Mouse (Mus musculus) megakaryocyte, adult 5-6 weeks (primary cell): ENCODE measurements around the gene Exosc8. TPM values are rescaled to one million over a fixed set of nuclear protein-coding genes. Genes with fewer than 3 reads are reported as not detected.
"Not testable (repeated sequence)": the region's sequence is repeated elsewhere in the genome, so short reads cannot be mapped to it uniquely, and the experiment has no call there.

ENCODE experiments used
- ATAC-seq: 2 replicates; pipeline ENCODE4 v1.8.0; 2016; ENCODE audit warnings: mild to moderate bottlenecking, inconsistent platforms; ENCODE audit not compliant: poor library complexity, severe bottlenecking
- total RNA-seq, 2 experiments: library from RNA; stranded (forward) in 1 of 2; stranded (reverse) in 1 of 2; fragments of 153-499, 151-499 nt in 1 of 2; fragments of 221-1000, 200-1000 nt in 1 of 2; gene quantifications; 2 replicates each; pipeline versions ENCODE4 v1.2.3 to v1.2.4; 2015 to 2017

Exosc8 gene
- total RNA-seq, 2 experiments from 2014 or later: 124 to 153 TPM

GRCm38 (mm10) chr3:54736101-54736927 is 1.1 kb upstream of the Exosc8 start:
- no peak for ATAC-seq

GRCm38 (mm10) chr3:54734411-54735246 is 564 bp downstream of the Exosc8 start:
- peak; percentile 78 for ATAC-seq

- no peak for ATAC-seq
These were observed 2.8 kb downstream of the Exosc8 start for GRCm38 (mm10) chr3:54732371-54732770.

GRCm38 (mm10) chr3:54731626-54732150 is 3.5 kb downstream of the Exosc8 start:
- ATAC-seq: no peak

- no peak for ATAC-seq
These were observed 7.1 kb downstream of the Exosc8 start for GRCm38 (mm10) chr3:54728100-54728499.

- ATAC-seq: no peak
These were observed 7.6 kb downstream of the Exosc8 start for GRCm38 (mm10) chr3:54727588-54727987.

GRCm38 (mm10) chr3:54725344-54725743 is 9.8 kb downstream of the Exosc8 start:
- no peak for ATAC-seq

GRCm38 (mm10) chr3:54723741-54724500 is 11.3 kb downstream of the Exosc8 start:
- peak; percentile 95 for ATAC-seq

- ATAC-seq: peak; percentile 97
These were observed 16.2 kb downstream of the Exosc8 start for GRCm38 (mm10) chr3:54718947-54719346.

GRCm38 (mm10) chr3:54717348-54717747 is 17.8 kb downstream of the Exosc8 start:
- ATAC-seq: no peak

- ATAC-seq: no peak
These were observed 19.7 kb downstream of the Exosc8 start for GRCm38 (mm10) chr3:54715461-54715860.

- ATAC-seq: no peak
These were observed 20.9 kb downstream of the Exosc8 start, which contains the start of gene Gm21958 for GRCm38 (mm10) chr3:54714253-54714652. TSS of gene Gm21958 (minus strand) at chr3:54714353.

GRCm38 (mm10) chr3:54708972-54709371 is 26.2 kb downstream of the Exosc8 start:
- peak; percentile 95 for ATAC-seq

GRCm38 (mm10) chr3:54704106-54704505 is 31.1 kb downstream of the Exosc8 start:
- ATAC-seq: not testable (repeated sequence)

GRCm38 (mm10) chr3:54699759-54700301 is 35.4 kb downstream of the Exosc8 start:
- ATAC-seq: no peak

- ATAC-seq: peak; percentile 3; the same call in 1 of the 2 replicates
These were observed 42.2 kb downstream of the Exosc8 start for GRCm38 (mm10) chr3:54693056-54693415.

- ATAC-seq: peak; percentile 95
These were observed 42.8 kb downstream of the Exosc8 start, which contains the start of gene Supt20 for GRCm38 (mm10) chr3:54692202-54693055. TSS of gene Supt20 (plus strand) at chr3:54692807.

GRCm38 (mm10) chr3:54689091-54689490 is 46.1 kb downstream of the Exosc8 start:
- ATAC-seq: no peak

- ATAC-seq: no peak
These were observed 47.9 kb downstream of the Exosc8 start for GRCm38 (mm10) chr3:54687245-54687644.
